Mouse (Mus musculus) left cerebral cortex, postnatal 25 days (tissue): ENCODE data around the gene Mettl22. TPM values are rescaled to one million over a fixed set of nuclear protein-coding genes. Genes with fewer than 3 reads are reported as not detected.
A peak's percentile ranks its signal among the peaks of the same experiment; 100 is the strongest.

ENCODE experiments used
- DNase-seq, 2 experiments: peaks; one replicate each; pipeline ENCODE4 v3.0.0; 2022; ENCODE audit warnings: low spot score in 2 of 2, mixed read lengths in 1 of 2
- intact Hi-C: fragments of 180-260 bp; cut with DNase I; formaldehyde crosslinking; loops from one replicate; pipeline ENCODE4 v1.15.1; 2025
- total RNA-seq, 2 experiments: library from RNA; stranded (reverse); gene quantifications; 2 replicates each; pipeline ENCODE4 v1.2.3; 2021

Mettl22 gene
- total RNA-seq, 2 experiments from 2014 or later, result 21.6 to 24.3 TPM

- peak; percentile 15 to 49 for DNase-seq
- intact Hi-C loops, result no loop called here
These were observed 68.7 kb downstream of the Mettl22 start for GRCm38 (mm10) chr16:8539150-8539865.

Other genes with a start within 250 kb of the Mettl22 start
- gene Tmem114, start 45.7 kb upstream of the Mettl22 start, total RNA-seq, result 1 to 10 TPM; 2.7 to 3.4 TPM
- gene Abat, start 42.6 kb downstream of the Mettl22 start, total RNA-seq, result 100 to 1,000 TPM; 147 to 179 TPM
- 10 to 100 TPM; 26.8 to 31.0 TPM for gene Pmm2, start 166.9 kb downstream of the Mettl22 start, total RNA-seq
- 10 to 100 TPM; 12.6 to 12.8 TPM for gene Tmem186, start 166.9 kb downstream of the Mettl22 start, total RNA-seq
- gene Carhsp1, start 201.4 kb downstream of the Mettl22 start, total RNA-seq, result 10 to 100 TPM; 13.2 to 19.4 TPM
- gene Gm5767, start 210.0 kb downstream of the Mettl22 start, total RNA-seq, result not detected